Mouse (Mus musculus): ENCODE data around the gene Sdhb. TPM values are rescaled to one million over a fixed set of nuclear protein-coding genes. Genes with fewer than 3 reads are reported as not detected.

The Sdhb gene
- 41.8 TPM for polyA plus RNA-seq (2014; fragmentation: Illumina TruSeq; extraction: RNeasy Lipid Tissue Mini Kit (QIAGEN cat#74804); ENCODE audit: low read depth, low replicate concordance)

DNA sequence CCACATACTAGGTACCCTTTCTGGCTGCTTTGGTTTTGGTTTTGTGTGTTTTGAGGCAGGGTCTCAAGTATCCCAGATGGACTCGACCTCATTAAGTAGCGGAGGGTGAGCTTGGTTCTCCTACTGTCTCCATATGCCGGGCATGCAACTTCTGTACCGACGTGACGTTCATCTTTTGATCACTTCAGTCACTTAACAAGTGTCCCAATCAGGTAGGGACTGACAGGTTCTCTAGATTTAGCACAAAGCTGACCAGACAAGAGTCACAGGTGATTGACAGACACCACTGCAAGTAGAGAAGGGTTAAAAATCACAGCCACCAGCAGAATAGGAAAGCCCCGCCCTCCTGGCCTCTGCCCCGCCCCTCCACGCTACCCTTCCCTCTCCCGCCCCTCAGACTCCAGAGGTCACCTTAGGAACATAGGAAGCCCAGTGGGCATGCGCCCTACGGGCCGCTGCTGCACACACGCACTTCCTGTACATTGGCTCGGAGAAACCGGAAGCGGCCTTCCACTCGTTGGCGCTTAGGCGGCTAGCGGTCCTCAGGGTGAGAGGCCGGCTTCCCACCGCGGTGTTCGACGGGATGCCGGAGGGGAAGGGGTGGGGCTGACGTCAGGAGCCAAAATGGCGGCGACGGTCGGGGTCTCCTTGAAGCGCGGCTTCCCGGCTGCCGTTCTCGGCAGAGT is at the start of gene Sdhb:
Gene Sdhb (plus strand): TSS at position 423 of the 686 bp plus-strand sequence.

DNA sequence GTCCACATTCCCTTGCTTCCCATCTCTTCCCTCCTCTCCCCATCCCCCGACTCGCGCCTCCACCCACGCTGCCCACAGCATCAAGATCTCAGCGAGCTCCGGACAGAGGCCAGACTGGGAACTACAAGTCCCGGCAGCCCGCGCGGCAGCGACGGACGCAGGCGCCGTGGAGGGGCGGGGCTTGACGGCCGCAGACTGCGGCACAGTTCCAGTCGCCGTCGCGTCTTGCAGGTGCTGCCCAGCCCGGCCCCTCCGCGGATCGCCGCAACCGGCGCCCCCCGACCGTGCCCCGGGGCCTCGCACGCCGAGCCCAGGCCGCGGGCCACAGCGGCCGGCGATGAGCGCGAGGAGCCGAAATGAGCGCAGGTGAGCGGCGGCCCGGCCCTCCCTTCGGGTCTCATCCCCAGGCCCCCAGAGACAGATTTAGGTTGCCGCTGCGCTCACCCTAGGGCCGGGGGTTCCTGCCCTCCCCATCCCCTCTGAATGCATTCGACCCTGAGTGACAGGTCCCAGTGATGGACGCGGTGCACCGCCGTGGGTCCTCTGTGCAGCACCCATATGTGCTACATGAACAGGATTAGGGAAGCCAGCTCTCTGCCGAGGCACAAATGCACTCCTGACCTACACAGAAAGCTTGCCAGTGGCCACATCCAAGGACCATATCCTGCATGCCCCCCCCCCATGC is 25.9 kb downstream of the Sdhb start, which contains the start of gene Atp13a2:
Gene Atp13a2 (plus strand): TSS at position 163 of the 685 bp plus-strand sequence.

DNA sequence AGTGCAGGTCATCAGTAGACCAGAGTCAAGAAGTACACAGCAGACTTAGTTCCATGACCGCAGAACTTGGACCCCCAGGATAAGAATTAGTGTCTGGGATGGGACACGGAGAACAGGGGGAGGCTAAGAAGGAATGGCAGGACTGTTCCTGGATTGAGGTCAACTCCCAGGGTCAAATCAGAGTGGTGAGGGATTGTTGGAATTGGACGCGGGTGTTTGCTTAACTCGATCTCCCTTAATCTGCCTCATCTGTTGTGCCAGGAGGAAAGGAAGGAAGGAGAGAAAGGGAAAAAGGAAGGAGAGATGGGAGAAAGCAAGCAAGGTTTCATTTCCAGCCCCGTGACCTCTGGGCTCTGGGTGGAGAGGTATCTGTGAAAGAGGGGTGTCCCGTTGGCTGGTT is 49.1 kb downstream of the Sdhb start, which contains the start of gene Mfap2:
Gene Mfap2 (plus strand): TSS at position 301 of the 400 bp plus-strand sequence.

Other genes with a start within 250 kb of the Sdhb start
- 1.9 TPM for gene Padi6, start 218.6 kb upstream of the Sdhb start, polyA plus RNA-seq (2014; fragmentation: Illumina TruSeq; extraction: RNeasy Lipid Tissue Mini Kit (QIAGEN cat#74804); ENCODE audit: low read depth, low replicate concordance)
- not detected for gene Padi4, start 187.0 kb upstream of the Sdhb start, polyA plus RNA-seq (2014; fragmentation: Illumina TruSeq; extraction: RNeasy Lipid Tissue Mini Kit (QIAGEN cat#74804); ENCODE audit: low read depth, low replicate concordance)
- gene Padi3, start 150.6 kb upstream of the Sdhb start, polyA plus RNA-seq (2014; fragmentation: Illumina TruSeq; extraction: RNeasy Lipid Tissue Mini Kit (QIAGEN cat#74804); ENCODE audit: low read depth, low replicate concordance): 0.45 TPM
- gene Padi1, start 115.4 kb upstream of the Sdhb start, polyA plus RNA-seq (2014; fragmentation: Illumina TruSeq; extraction: RNeasy Lipid Tissue Mini Kit (QIAGEN cat#74804); ENCODE audit: low read depth, low replicate concordance): not detected
- gene Padi2, start 54.9 kb upstream of the Sdhb start, polyA plus RNA-seq (2014; fragmentation: Illumina TruSeq; extraction: RNeasy Lipid Tissue Mini Kit (QIAGEN cat#74804); ENCODE audit: low read depth, low replicate concordance): 0.69 TPM
- 2.1 TPM for gene Atp13a2, start 25.7 kb downstream of the Sdhb start, polyA plus RNA-seq (2014; fragmentation: Illumina TruSeq; extraction: RNeasy Lipid Tissue Mini Kit (QIAGEN cat#74804); ENCODE audit: low read depth, low replicate concordance)
- gene Mfap2, start 49.2 kb downstream of the Sdhb start, polyA plus RNA-seq (2014; fragmentation: Illumina TruSeq; extraction: RNeasy Lipid Tissue Mini Kit (QIAGEN cat#74804); ENCODE audit: low read depth, low replicate concordance): not detected
- gene Crocc, start 99.3 kb downstream of the Sdhb start, polyA plus RNA-seq (2014; fragmentation: Illumina TruSeq; extraction: RNeasy Lipid Tissue Mini Kit (QIAGEN cat#74804); ENCODE audit: low read depth, low replicate concordance): 1.5 TPM
- 3.5 TPM for gene Necap2, start 117.2 kb downstream of the Sdhb start, polyA plus RNA-seq (2014; fragmentation: Illumina TruSeq; extraction: RNeasy Lipid Tissue Mini Kit (QIAGEN cat#74804); ENCODE audit: low read depth, low replicate concordance)
- 144 TPM for gene Spata21, start 127.1 kb downstream of the Sdhb start, polyA plus RNA-seq (2014; fragmentation: Illumina TruSeq; extraction: RNeasy Lipid Tissue Mini Kit (QIAGEN cat#74804); ENCODE audit: low read depth, low replicate concordance)
- gene Szrd1, start 178.6 kb downstream of the Sdhb start, polyA plus RNA-seq (2014; fragmentation: Illumina TruSeq; extraction: RNeasy Lipid Tissue Mini Kit (QIAGEN cat#74804); ENCODE audit: low read depth, low replicate concordance): 4.6 TPM
- 3.9 TPM for gene Fbxo42, start 186.7 kb downstream of the Sdhb start, polyA plus RNA-seq (2014; fragmentation: Illumina TruSeq; extraction: RNeasy Lipid Tissue Mini Kit (QIAGEN cat#74804); ENCODE audit: low read depth, low replicate concordance)

Data from testis, adult 10 weeks (tissue).